Mouse (Mus musculus): Measurements from ENCODE around the gene Ccdc105.

Gene Ccdc105

DNA sequence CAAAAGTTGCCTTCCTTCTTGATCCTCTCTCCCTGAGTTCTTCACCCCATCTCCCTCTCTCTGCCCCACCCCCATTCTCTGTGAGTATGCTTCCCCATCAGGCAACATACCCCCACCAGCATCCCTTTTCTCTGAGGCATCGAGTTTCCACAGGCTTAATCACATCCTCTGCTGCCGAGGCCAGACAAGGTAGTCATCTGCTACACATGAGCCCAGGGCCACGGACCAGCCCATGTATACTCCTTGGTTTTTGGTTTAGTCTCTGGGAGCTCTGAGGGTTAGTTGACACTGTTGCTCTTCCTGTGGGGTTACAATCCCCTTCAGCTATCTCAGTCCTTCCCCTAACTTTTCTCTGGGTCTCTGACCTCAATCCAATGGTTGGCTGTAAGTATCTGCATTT is 52.0 kb downstream of the Ccdc105 start:
- 55% methylated on average over 3 of the region's 3 CpGs for WGBS

Measured in cerebral cortex, adult 2 months (tissue).